Mouse (Mus musculus) kidney, adult 9 months (tissue): ENCODE results near the gene Mapk8ip2.
"Not testable (repeated sequence)": the region's sequence is repeated elsewhere in the genome, so short reads cannot be mapped to it uniquely, and the experiment has no call there.

Source experiments
- DNase-seq: peaks from one replicate; pipeline ENCODE4 v3.0.0; 2022

The Mapk8ip2 gene

DNA sequence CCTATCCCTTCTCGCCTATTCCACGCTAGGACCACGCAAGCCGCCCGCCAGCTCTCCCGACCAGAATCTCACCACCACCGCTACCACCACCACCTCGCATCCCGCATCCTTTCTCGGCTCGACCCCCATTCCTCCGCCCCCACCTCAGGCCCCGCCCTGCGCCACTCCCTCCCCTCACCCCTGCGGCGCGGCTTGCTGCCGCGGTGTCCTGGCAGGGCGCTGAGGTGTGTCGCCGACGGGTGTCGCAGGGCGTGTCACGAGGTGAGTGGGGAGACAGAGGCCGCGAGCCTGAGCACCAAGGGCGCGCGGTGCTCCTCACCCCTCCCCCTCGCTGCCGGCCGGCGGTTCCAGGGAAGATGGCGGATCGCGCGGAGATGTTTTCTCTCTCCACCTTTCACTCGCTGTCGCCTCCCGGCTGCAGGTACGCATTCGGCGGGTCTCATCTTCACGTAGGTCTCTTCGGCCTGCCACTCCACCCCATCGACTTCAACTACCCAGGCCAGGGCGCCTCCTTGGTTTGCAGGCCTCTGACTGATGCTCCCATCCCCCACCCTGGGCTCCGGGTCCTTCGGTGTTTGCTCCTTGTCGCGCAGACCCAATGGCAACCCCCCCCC lies at the start of gene Mapk8ip2:
Gene Mapk8ip2, plus strand, starts transcription at position 49 of the 614 bp plus-strand sequence.
- DNase-seq = no peak

DNA sequence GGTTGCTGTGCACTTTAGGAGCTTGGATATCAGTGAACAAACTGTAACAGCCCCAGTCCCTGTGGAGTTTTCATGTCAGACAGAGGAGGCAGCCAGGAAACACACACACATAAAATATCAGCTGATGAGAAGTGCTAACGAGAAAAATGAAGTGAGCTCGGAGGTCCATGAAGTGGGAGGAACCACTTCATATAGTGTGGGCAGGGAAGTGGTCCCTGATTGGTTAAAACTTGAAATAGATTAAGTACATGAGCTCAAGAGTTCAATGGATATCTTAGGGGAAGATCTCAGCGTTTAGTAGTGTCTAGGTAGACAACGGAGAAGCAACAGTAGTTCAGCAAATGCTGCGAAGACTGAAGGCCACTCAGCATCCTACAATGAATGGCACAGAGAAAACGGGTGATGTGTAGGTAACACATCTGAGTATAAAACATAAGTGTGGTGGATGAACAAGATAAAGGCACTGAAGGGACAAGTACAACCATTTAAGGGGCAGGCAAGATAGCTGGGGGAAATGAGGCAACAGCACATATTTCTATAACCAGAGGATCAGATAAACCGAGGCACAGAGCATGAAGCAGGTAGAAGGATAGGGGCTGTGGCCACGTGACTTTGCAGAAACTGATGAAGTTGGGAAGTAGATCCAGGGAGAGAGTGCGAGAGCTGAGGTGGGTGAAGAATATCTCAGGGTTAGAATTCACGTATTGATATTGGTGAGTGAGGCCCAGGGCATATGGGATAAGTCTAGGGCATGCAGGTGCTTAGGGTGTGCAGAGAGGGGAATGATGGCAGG lies 48.7 kb upstream of the Mapk8ip2 start:
- DNase-seq = no peak

DNA sequence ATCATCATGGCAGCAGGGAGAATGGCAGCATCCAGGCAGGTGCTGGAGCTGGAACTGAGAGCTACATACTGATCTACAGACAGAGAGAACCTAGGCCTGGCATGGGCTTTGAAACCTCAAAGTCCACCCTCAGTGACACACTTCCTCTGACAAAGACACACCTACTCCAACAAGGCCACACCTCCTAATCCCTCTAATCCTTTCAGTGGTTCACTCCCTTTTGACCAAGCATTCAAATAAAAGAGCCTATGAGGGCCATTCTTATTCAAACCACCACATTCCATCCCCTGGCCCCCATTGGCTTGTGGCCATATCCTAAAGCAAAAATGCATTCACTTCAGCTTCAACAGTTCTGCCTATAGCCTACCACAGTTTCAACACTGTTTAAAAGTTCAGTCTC lies 47.0 kb upstream of the Mapk8ip2 start:
- no peak for DNase-seq

DNA sequence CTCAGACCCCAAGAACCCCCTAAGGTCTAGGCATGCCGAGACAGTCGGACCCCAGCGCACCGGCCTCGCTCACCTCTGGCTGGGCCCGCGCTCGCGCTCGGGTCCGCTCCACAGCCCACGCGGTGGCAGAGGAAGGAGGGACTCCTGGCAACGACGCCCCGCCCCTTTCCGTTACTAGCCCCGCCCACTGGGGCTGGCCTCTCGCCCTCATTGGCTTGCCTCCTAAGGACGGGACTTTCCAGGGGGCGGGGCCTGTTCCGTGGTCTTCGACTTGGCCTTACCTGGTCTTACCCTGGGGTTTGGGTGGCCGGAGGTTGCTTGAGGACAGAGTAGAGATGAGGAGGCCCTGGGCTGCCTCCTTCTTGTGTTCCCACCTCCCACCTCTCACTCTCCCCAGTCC lies 43.6 kb upstream of the Mapk8ip2 start, which contains the start of gene Syce3:
Gene Syce3, minus strand, starts transcription at position 386 of the 400 bp plus-strand sequence.
- no peak for DNase-seq

DNA sequence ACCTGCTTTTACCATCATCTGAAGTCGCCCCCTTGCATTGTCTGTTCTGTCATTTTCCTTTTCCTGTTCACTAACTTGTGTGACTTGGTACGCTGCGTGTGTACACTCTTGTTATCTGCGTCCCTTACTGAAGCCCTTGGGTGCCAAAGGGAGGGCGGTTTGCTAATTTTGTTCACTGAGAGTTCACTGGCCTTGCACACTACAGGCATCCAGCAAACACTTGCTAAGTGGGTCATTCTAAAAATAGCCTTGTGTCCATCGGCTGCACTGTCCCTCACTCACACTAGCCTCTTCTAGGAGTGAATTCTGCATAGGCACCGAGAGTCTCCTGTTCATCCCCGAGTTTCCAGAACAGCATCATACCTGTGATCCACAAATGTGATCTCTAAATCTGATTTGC lies 38.4 kb upstream of the Mapk8ip2 start:
- DNase-seq = no peak

DNA sequence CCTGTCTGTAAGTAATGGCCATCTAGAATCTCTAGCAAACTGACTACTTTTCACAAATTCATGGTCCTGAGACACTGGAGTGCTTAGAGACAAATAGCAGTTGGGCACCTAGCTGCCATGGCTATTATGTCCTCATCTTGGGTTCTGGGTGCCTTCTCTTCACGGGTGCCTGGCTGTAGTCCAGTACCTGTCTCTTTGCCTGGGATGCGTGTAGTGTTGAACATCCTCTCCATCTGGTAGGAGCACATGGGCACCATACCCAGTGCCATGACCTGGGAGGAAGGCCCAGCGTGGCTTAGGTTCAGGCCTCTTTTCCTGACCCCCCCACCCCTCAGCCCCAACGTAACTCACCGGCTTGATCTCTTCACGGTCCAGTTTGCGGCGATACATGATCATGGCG lies 31.8 kb upstream of the Mapk8ip2 start:
- no peak for DNase-seq

DNA sequence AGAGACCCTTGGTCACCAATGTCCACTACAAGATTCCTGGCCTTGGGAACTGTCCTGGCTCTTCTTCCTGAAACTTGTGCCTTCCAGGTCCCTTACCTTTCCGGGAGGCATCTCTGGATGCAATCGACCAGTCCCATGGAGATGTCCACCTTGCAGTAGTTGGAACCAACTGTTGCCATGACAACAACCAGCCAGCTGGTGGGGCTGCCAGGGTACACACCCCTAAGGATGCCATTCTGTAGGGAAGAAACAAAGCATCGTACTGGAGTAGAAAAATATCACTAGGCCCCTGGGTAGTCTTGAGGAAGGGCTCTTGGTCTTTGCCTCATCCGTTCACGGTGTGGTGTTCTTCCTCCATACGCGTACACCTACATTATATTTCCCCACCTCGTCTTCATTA lies 29.1 kb upstream of the Mapk8ip2 start:
- DNase-seq = no peak

DNA sequence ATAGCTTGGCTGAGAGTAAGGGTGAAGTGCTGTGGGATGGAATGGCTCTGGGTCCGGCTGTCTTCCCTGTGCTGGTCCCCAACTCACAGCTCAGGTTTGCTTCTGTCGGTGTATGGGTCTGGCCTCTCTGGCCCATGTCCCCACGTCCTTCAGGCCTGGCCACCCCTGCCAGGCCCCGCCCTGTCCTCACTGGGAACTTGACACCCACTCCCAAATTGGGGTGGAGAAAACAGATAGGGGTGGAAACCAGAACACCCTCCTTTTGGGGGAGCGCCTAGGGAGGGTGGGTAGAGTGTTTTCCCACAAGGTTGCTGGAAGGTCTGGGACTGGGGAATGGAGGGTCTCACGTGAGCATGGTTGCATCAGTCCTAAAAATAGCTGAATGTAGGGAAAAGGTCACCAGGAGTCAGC lies 28.0 kb upstream of the Mapk8ip2 start, which contains the start of gene Cpt1b:
Gene Cpt1b, minus strand, starts transcription at position 153 of the 411 bp plus-strand sequence.
- DNase-seq = peak; percentile 63

DNA sequence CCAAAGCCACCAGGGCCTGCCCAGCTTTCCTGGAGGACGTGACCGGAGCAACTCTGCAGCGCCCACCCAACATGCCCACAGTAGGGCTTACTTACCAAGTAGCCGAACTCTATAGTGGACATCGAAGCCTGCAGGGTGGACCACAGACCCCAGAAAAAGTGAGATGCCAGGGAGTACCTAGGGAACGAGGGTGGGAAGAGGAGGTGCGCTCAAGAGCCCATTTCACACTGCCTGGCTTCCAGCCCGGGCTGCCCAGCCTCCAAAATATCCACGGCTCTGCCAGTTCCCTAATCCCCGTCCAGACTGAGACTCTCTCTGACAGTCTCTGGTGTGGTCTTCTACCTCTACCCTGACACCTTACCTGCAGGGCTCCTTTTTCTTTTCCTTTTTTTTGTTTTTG lies 27.0 kb upstream of the Mapk8ip2 start:
- no peak for DNase-seq

DNA sequence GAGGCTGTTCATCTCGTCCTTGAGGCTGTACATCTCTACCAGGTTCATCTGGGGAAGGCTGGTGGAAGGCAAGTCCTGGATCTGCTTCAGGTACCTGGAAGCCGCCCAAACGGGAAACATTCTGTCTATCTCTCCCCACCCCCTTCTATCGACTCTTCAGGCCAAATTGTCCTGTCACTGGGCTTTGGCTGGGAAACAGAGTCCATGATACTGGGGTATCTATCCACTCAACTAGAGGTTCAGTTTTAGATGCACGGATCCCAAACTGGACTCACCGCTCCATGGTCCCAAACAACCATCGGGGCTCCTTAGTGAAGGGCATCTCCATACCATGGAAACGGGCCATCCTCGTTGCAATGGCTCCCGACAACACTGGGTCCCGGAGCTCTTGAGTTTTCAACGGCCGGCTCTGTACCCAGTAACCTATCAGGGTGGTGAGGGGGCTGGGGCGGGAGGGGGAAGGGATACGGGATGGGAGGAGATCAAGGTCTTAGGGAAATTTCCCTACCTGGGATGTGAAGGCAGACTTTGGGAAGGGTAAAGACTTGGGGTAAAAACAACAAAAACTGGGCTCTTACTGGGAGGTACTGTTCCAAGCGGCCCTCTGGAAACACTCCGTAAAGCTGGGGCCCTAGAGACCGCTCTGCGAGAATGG lies 25.4 kb upstream of the Mapk8ip2 start:
- DNase-seq = no peak

DNA sequence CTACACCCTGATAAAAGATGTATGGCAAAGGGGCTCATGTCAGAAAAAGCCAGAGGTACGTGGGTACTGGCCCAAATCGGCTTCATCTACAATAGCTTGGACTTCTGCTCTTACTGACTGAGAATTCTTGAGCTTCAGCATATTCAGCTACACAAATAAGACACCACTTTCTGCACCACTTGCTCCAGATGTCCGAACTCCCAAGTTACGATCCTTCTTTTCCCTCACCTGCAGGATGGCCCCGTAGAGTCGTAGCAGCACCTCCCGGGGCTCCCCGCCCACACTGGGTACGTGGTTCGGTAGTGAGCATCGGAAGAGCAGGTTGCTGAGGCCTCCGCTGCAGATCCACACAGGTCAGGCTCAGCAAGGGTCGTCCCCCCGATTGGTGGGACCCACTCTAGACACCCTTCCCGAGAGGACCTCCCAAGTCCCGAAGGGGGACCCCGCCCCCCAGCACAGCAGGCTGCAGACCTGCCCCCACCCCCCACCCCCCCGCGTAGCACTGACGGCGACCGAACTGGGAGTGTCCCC lies 24.8 kb upstream of the Mapk8ip2 start:
- DNase-seq = no peak

DNA sequence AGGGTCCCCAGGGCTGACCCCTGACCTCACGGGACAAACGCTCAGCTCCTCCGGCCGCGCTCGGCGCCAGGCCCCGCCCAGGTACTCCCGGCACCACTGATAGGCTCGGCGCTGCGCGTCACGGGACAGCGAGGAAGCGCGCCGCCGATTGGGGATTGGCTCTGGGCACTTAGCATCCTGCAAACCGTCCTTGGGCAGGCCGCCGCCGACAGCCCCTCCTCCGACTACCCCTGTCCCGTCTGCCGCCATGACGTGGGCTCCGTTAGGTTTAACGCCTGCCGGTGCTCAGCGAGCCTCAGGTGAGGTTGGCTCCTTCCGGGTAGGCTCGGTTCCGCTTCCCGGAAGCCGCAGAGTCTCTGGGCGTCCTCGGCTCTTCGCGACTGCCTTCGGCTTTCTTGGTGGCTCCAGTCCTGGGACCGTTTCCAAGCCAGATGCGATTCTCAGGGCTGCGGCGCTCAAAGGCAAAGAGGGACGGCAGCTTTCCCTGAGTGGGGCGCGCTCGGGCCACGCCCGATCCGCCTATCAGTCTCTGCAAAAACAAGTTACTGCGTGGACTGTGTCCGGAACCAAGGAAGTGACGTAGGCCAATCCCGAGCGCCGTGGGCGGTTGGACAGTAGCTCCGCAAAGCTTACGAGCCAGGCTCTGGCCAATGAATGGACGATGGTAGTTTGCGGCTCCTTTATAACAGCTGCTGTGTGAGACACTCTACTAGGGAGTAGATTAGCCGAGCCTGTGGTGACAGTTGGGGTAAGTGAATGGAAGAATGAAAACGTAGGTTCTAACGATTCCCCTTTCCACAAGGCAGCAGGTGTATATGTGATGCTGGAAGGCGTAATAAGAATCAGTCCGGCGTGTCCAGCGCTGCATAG lies 24.1 kb upstream of the Mapk8ip2 start, which contains the start of the genes C730034F03Rik, Gm44502 and Chkb:
Gene C730034F03Rik, plus strand, starts transcription at position 238 of the 870 bp plus-strand sequence.
Gene Gm44502, minus strand, starts transcription at position 345 of the 870 bp plus-strand sequence.
Gene Chkb, minus strand, starts transcription at position 557 of the 870 bp plus-strand sequence.
- peak; percentile 95 for DNase-seq

DNA sequence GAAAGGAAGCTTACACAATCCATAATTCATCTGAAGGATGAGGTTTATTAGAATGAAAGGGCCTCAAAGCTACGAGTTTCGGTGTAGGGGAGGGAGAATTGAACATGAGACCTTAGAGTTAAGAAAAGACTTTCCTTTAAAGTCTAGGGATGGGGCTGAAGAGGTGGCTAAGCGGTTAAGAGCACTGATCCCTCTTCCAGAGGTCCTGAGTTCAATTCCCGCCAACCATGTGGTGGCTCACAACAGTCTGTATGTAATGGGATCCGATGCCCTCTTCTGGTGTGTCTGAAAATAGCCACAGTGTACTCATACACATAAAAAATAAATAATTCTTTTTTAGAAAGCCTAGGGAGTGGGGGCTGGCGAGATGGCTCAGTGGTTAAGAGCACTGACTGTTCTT lies 23.4 kb upstream of the Mapk8ip2 start:
- DNase-seq = no peak

DNA sequence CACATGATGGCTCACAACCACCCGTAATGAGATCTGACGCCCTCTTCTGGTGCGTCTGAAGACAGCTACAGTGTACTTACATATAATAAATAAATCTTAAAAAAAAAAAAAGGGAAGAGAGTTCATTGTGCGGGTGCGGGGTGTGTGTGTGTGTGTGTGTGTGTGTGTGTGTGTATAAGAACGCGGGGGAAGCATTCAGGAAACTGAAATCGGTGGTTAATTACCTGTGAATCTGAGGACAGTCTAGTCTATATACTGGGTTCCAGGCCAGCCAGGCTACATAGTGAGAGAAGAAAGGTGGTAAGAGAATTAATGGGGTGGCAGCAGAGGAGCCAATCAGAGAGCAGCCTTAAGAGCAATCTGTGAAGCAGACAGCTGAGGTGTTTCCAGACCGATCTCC lies 22.9 kb upstream of the Mapk8ip2 start:
- not testable (repeated sequence) for DNase-seq

DNA sequence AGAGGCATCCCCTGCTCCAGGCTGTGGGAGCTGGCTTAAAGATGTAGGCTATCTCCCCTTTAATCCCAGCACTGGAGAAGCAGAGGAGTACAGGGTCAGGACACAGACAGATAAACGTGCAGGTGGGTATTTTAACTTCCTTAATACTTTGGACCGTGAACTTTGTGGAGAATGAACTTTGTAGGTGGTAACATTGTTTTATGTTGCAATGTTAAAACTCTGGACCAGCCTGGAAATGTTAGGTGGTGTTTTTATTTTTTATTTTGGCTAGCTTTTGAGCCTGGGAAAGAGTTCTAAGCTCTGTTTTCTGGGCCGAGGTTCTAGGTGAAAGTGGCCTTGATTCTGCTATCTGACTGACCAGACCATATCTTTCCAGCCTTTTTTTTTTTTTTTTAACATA lies 22.4 kb upstream of the Mapk8ip2 start:
- DNase-seq = no peak

DNA sequence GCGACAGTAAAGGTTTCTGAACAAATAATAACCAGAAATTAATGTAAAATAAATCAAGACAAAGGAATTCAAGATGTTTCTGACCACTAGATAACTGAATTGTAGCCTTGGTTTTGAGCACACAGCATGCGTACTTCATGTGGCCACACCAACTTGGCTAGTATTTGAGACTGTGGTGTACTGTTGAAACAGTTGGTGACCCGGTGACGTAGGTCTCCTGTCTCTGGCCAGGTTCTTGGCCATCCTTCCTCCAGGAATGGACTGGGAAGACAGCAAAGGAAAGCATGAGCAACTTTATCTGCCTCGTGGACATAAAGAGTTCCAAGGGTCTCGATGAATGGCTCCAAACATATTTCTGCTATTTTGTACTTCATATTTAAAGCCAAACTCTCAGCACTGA lies 21.9 kb upstream of the Mapk8ip2 start:
- DNase-seq = no peak

DNA sequence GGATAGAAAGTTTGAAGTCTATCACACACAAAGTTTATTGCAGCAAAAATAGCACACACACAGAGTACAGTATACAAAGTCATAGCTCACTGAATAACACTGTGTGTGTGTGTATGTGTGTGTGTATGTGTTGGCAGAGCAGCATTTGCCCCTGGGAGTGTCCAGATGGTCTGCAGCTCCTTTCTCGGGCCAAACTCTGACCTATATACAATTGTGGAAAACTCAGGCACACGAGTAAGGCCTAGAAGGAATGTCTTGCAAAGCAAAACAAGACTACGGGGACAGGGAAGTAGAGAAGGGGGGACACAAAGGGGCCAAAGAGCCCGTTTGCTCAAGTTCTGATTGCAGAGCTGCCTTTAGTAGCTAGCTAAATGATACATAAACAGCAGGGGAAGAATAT lies 20.8 kb upstream of the Mapk8ip2 start:
- no peak for DNase-seq

DNA sequence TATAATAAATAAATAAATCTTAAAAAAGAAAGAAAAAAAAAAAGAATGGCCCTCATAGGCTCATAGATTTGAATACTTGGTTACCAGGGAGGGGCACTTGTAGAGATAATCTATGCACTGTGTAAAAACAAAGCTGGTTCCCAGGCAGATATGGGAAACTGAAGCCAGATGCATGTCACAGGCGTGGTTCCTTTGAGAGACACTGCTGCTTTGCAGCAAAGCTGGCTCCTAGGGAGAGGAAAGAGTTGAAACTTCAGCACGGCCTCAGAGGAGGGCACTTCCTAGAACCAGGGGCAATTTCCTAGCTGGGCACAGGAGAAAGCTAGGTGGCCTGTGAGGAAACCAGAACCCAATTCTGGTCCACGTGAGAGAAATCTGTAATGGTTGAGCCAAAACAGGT lies 19.6 kb upstream of the Mapk8ip2 start:
- no peak for DNase-seq

DNA sequence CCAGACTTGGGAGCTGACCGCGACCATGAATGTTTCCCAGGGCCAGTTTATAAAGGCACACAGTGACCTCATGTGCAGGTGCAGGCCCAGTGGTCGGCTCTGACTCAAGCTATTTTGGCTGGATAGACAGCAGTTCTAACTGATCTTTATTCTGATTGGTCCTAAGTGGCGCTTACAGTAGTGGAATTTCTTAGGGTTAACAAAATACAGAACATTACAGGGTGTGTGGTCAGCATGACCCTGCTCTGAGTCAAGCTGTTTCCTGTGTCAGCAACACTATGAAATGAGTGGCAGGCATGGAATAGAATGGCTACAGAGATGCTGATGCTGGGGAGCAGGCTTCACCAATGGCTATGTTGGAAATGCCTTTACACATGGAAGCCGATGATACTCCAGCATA lies 17.8 kb upstream of the Mapk8ip2 start:
- no peak for DNase-seq

DNA sequence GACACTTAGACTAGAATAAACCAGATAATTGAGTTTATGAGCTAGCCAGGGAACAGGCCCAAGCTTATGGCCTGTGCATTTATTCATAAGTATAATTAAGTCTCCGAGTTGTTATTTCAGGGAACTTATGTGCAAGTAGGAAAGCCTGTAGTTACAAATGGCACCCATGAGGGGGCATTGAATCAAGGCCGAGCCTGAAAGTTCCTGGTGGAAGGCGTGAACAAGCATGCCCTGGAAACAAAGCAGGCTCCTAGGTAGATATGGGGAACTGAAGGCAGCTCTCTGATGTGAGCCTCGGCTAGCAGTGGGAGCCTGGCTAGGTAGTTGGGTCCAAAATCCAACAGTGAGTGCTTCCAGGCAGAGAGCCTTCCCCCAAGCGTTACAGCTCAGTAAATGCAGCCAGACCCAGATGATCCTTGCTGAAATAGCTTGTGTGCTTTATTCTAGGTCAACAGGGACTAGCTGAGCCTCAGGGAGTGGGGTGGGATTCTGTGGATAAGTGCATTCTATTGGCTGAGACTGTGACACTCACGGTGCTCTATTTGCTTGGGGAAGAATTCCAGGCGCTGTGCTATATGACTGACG lies 11.1 kb upstream of the Mapk8ip2 start:
- DNase-seq = no peak

DNA sequence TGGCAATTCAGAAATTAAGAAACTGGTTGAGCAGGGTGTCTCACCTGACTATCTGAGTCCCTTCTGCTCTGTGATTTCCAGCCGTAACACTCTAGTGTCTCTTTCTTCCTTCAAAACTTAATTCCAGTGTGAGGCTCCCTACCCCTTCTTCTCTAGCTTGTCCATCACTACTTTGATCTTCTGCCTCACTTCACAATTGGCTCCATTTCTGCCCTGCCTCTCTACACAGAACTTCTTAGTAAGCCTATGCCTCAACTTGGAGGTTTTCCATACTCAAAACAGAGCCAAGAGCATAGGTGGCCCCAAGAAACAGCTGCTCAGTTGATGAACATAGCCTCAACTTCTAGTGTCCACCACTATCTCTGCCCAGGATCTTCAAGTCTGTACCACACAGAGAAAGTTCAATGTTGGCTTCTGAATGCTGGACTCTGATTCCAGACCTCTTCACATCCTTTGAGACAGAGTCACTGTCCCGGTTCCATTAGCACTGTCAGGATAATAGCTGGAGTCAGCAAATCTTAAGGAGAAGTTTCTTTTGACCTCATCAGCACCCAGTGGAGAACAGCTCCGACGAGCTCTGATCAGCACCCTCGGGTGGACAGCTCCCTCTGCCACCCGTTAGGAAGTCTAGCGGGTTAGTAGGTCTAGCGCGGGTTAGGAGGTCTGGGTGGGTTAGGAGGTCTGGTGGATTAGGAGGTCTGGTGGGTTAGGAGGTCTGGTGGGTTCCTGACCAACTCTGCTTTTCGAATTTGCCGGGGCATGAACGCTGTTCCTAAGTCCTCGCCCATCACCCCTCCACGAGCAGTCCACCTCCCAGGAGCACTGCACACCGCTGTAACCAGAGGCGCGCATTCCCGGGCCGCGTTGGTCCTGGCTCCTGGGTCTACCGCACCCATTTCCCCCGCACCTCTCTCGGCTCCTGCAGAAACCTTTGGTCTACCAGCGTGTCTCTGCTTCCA lies 528 bp upstream of the Mapk8ip2 start:
- DNase-seq = peak; percentile 60
